Mouse (Mus musculus) gastrocnemius, postnatal 14 days (tissue): ENCODE data around the gene Sertad1. TPM values are rescaled to one million over a fixed set of nuclear protein-coding genes. Genes with fewer than 3 reads are reported as not detected.

Experiments
- DNase-seq: peaks from one replicate; pipeline ENCODE4 v3.0.0; 2021; ENCODE audit warnings: mixed read lengths
- intact Hi-C: fragments of 180-260 bp; cut with DNase I; formaldehyde crosslinking; loops from one replicate; pipeline ENCODE4 v1.15.1; 2025; ENCODE audit warnings: low total_unique reads
- long read RNA-seq, 2 experiments: library from polyadenylated mRNA; stranded (forward); transcript quantifications; one replicate each; pipeline ENCODE4 v2.0.0; 2021
- total RNA-seq, 2 experiments: library from RNA; stranded (reverse); gene quantifications; 2 replicates each; pipeline ENCODE4 v1.2.3; 2021

Gene Sertad1
- total RNA-seq, result 10 to 100 TPM in 1 of 2 experiments, 1 to 10 TPM in 1; 8.7 to 10.1 TPM
- long read RNA-seq, experiment 1, transcript Sertad1-201 (2 exons, 1,233 nt), result major isoform, 6 of 7 reads
- long read RNA-seq, experiment 1, partial matches to known transcripts, result 0 of 7 reads
- long read RNA-seq, experiment 1, other reads (novel, unspliced or antisense), result 1 of 7 reads
- long read RNA-seq, experiment 2, partial matches to known transcripts, result 0 of 7 reads
- long read RNA-seq, experiment 2, other reads (novel, unspliced or antisense), result 3 of 7 reads

DNA sequence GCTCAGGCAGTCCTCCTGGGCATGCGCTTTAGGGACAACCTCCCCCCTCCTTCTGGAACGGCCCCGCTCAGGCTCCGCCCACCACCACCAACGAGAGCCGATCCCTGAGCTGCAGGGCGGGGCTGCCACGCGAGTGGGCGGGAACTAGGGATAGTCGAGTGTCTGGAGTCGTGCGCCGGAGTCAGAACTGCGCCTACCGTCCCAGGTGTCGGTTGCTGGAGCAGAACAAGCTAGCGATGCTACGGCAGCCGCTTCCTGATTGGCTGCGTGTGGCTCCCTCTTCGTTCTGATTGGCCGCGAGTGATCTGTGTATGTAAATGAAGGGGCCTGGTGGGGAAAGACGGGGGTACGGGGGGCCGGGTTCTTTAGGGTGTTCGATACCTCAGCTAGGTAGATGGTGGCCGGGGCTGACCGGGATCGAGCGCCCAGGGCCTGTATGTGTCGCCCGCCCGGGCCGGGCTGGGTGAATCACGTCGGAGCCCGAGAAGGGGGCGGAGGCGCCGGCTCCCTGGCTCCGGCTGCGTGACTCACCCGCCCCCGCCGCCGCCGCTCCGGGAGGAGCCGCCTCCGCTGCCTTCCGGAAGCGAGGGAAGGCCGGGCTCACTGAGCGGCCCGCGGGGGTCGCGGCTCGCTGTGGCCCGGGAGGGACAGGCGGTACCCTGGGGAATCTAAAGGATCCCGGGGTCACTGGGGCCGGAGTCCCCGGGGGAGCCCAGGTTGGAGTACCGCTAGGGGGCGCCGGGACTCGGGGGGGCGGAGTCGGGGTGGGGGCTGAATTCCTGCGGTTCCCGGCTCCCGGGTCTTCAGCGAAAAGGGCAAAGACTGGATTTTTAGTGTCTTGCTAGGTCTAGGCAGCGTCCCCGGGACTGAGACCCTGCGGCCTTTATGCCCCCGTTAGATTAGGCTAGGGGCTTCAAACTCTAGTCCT lies at the start of gene Sertad1:
TSS of gene Sertad1 (plus strand) at position 141 of the 928 bp plus-strand sequence.
- intact Hi-C loops, result no loop called here
- DNase-seq, result peak; percentile 100

GRCm38 (mm10) chr7:27437544-27437943 lies 49.2 kb upstream of the Sertad1 start:
- DNase-seq, result no peak
- intact Hi-C loops, result no loop called here

GRCm38 (mm10) chr7:27440014-27440413 lies 46.7 kb upstream of the Sertad1 start:
- intact Hi-C loops, result no loop called here
- DNase-seq, result no peak

DNA sequence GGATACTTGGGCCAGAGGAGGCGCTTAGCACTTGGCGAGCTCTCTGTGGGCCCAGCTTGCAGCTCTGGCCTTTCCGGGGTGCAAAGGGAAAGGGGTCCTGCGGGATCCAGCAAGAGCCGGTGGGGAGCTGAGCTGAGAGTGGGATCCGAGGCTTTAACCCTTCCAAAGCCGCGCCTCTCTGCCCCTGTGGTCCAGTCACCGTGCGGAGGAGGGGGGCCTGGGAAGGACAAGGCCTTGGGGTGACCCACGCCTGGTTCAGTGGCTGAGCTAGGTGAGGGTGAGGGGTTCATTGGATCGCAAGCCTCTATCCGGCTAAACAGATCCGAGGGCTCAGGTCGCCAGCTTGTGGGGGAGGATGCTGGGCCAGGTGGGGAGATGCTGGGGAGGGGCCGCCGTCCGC lies 40.7 kb upstream of the Sertad1 start:
- peak; percentile 7 for DNase-seq
- intact Hi-C loops, result no loop called here

DNA sequence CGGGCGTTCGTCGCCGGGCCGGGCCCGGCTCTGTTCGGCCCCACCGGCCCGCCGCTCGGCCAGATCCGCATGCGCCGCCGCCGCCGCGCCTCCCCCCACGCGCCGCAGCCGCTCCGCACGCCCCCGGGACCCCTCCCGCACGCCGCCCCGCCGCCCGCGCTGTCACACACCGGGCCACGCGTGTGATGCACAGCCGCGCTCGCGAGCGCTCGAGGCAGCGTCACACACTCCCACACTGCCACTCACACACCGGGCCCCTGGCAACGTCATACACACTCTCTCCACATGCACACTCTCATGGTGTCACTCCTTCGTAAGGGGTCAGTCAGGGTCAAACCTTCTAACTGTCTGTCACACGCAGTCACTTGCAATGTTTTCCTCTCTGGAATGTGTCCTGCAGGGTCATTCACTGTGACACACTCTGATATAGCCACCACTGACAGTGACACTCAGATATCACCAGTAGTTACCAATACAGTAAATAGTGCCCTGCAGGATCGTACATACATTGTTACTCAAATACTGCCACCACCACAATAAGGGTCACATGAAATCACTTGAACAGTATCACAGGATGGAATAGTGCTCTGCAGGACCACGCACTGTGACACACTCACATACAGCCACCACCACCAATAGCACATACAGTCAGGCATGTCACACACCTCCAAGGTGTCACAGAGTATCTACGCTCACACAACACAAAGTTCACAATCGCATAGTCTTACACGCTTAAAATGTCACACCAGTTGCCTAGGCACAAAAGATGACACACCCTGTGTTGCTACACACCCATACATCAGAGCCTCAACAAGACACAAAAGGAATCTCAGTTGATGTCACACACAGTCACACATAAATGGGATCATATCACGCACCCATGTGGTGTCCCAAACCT lies 39.9 kb upstream of the Sertad1 start:
- DNase-seq, result peak; percentile 11
- intact Hi-C loops, result no loop called here

DNA sequence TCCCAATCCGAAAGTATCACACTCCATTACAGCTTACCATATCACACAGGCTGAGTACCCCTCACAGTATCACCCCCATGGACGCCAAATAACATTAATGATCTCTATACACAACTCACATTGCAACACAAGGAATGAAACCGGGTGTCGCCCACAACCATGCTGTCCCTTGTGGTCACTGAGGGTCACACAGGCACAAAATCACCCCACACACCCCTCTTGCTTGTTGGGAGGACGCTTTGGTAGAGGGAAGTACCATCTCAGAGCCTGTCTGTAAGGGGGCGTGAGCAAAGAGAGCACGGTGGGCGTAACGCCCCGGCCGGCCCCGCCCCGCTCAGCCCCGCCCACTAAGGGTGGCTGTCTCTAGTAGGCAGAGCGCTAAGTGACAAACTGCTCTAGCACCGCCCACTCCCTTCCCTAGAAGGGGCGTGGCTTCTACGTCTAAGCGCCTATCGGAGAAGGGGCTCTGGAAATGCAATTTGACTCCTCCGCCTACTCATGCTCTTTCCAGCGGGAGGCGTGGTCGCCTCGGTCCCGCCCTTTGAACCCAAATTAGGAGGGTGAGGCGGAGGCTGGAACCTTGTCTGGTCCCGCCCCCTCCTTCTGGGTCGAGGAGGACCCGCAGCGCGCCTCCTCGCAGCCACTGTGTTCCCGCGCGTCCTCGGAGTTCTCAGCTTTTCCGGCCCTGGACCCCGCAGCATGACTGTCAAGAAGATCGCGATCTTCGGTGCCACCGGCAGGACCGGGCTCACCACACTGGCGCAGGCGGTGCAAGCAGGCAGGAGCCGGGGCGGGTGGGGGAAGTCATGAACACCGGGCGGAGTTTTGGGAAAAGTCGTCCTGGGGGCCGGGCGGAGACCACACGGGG lies 39.1 kb upstream of the Sertad1 start, which contains the start of the genes Sptbn4 and Blvrb:
TSS of gene Sptbn4 (minus strand) at position 268 of the 868 bp plus-strand sequence.
TSS of gene Blvrb (plus strand) at position 560 of the 868 bp plus-strand sequence.
- intact Hi-C loops, result no loop called here
- DNase-seq, result peak; percentile 98

DNA sequence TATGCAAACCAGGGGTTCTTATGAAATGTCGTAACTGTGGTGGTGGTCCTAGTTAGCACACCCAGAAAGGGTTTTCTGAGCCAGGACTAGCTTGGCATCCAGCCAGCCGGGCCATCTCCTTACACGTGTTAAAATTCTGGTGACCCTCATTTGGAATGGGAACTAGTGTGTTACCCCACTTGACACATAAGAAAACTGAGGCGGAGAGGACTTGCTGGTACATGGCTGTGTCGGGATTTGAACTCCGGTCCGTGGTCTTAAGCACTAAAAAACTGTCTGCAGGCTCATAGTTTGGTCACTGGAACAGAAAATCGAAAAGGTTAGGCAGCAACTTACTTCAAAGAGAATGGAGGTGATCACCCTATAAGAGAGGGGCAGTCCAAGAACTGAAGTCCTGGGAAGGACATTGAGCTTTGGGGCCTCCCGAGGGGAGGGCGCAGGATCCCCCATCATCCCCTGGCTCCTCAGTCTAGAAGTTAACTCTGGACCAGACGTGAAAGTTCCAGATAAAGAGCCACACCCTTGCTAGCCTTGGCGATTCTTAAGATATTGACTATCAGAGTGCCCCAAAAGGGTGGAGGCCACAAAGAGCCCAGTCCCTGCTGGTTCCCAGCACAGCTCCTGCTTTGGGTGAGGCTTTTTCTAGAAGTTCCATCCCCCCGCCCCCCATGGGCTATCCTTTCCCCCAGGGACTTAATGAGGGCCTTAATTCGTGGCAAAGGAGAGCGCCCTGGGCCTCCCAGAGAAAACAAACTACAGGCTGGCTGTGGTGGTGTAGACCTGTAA lies 38.1 kb upstream of the Sertad1 start:
- DNase-seq, result no peak
- intact Hi-C loops, result no loop called here

- intact Hi-C loops, result no loop called here
- DNase-seq, result peak; percentile 61
Measured at GRCm38 (mm10) chr7:27449256-27449862, 37.4 kb upstream of the Sertad1 start.

- intact Hi-C loops, result no loop called here
Measured at GRCm38 (mm10) chr7:27451359-27451758, 35.4 kb upstream of the Sertad1 start.

DNA sequence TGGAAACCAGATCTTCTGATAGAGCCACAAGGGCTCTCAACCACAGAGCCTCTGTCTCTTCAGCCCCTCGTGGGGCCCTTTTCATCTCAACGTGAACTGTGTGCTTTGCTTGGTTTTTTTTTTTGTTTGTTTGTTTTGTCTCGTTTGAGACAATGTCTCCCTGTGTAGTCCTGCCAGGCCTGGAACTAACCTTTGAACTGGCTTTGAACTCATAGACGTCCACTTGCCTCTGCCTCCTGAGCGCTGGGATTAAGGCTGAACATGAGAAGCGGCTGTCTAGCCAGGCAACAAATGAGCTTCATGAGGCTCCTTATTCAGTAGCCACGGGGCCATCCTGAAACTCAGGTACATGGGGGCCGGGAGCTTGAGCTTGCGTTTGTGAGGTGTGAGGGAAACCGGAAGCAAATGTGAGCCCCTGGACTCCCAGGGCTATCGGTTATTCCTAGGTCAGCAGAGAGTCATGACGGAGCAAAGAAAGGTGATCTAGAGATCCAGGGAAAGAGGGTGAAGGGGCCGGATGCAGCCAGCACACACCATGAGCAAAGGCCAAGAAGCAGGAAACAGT lies 34.4 kb upstream of the Sertad1 start:
- DNase-seq, result no peak
- intact Hi-C loops, result no loop called here

More at GRCm38 (mm10) chr7:27451359-27451758, 35.4 kb upstream of the Sertad1 start:
- DNase-seq, result no peak

GRCm38 (mm10) chr7:27454461-27455121 lies 32.1 kb upstream of the Sertad1 start:
- DNase-seq, result no peak
- intact Hi-C loops, result no loop called here

- DNase-seq, result no peak
- intact Hi-C loops, result no loop called here
Measured at GRCm38 (mm10) chr7:27455273-27455672, 31.4 kb upstream of the Sertad1 start.

DNA sequence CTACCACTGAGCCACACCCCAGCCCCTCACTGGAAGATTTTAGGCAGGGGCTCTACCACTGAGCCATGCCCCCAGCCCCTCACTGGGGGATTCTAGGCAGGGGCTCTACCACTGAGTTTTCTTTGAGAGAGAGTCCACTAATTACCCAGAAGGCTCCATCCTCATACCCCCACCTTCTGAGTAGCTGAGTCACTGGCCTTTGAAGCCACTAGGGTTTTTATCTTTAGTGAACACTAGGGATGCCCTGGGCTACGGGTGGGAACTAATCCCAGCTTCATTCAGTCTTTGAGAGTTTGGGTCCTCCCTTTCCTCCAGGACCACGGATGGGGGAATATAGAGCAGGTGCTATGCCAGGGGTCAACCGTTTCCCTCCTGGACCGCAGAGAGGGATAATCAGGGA lies 28.1 kb upstream of the Sertad1 start:
- no peak for DNase-seq
- intact Hi-C loops, result no loop called here

- no peak for DNase-seq
- intact Hi-C loops, result no loop called here
Measured at GRCm38 (mm10) chr7:27459640-27460039, 27.1 kb upstream of the Sertad1 start.

GRCm38 (mm10) chr7:27460477-27460876 lies 26.2 kb upstream of the Sertad1 start:
- intact Hi-C loops, result no loop called here
- no peak for DNase-seq

GRCm38 (mm10) chr7:27467648-27468047 lies 19.1 kb upstream of the Sertad1 start:
- intact Hi-C loops, result no loop called here
- DNase-seq, result no peak
